14 mouse cellular contexts compared by ENCODE assay signal in the genomic region with DNA sequence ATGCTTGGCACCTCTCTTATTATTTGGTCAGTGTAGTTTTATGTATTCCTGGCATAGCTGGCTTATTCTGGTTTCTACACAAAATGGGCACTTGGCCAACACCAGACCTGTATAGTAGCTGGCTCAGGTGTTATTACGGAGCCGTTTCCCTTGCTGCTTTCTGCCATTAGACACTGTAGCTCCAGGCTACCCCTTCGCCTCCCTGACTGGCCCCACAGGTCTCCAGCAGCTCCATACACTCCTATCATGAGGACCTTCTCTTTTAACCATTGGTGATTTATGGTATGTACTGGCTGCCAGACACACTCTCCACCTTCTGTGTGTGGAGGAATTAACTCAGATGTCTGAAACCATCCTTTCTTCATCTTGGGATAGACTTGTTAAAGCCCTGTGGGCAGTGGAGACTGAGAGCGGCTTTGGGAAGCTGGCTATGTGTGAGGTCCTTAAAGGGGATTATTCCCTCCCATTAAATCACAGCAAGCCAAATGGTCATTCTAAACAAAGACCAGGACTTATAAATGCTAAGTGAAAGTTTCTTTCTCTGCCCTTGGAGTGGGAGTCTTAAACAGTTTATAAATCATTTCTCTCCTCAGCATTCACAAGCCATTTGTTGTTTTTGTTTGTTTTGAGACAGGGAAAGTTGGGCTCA.
DNase-seq lines count a peak whose midpoint lies in the region; ATAC-seq lines count a peak whose summit lies in the region.
"Had no signal": no experiment of that assay in that cellular context is flagged by ENCODE, and none has a peak within 500 bp of the region (broad histone marks: within the 10 kb centered on the region; RNA-seq: fewer than 3 reads in every experiment).

No protein-coding gene starts in this region.

- H3K9ac ChIP-seq in midbrain, embryonic 11.5 days (ENCODE audit: low read length), result no peak overlapping the region
- H3K9ac ChIP-seq in midbrain, embryonic 15.5 days, result no peak overlapping the region
- H3K9ac ChIP-seq in kidney, embryonic 15.5 days, result no peak overlapping the region
- no peak overlapping the region for H3K9ac ChIP-seq in limb, embryonic 11.5 days (ENCODE audit: low read length)
- no peak overlapping the region for H3K9ac ChIP-seq in forebrain, embryonic 15.5 days (replicated peaks)

- no peak for ATAC-seq in midbrain, embryonic 11.5 days (ENCODE audit: low FRiP score)
- ATAC-seq in midbrain, embryonic 15.5 days (replicated peaks), result no peak
- ATAC-seq in kidney, embryonic 15.5 days (replicated peaks; ENCODE audit: low FRiP score), result peak; percentile 49; the same call in 1 of the 2 replicates
- peak; percentile 72 for ATAC-seq in limb, embryonic 11.5 days (ENCODE audit: insufficient number of reproducible peaks, low FRiP score, low TSS enrichment, low read depth)
- ATAC-seq in forebrain, embryonic 15.5 days (replicated peaks), result no peak
- ATAC-seq: Patski had no signal

- DNase-seq in midbrain, embryonic 11.5 days (ENCODE audit: low spot score, missing footprints), result peak; percentile 84
- peak; percentile 52 for DNase-seq in limb, embryonic 11.5 days (ENCODE audit: low spot score)
- DNase-seq in layer of hippocampus, postnatal 10 days (ENCODE audit: low spot score in 2 of 2), result no peak
- DNase-seq in retina, postnatal 1 day, result no peak
- DNase-seq: adrenal gland, adult 2 months; gastrocnemius, postnatal 36 days; liver; right cerebral cortex, postnatal 25 days; thymus, postnatal 25 days had no signal

- H3K4me1 ChIP-seq in midbrain, embryonic 11.5 days (ENCODE audit: control insufficient read depth, insufficient read depth, low read length), result peaks cover 4% of the 10 kb centered on the region; the same call in 1 of the 2 replicates
- H3K4me1 ChIP-seq in midbrain, embryonic 15.5 days, result no peaks in the 10 kb centered on the region
- peaks cover 12% of the 10 kb centered on the region for H3K4me1 ChIP-seq in kidney, embryonic 15.5 days
- peaks cover 7% of the 10 kb centered on the region for H3K4me1 ChIP-seq in limb, embryonic 11.5 days (ENCODE audit: control insufficient read depth, insufficient read depth, low read length)
- peaks cover 7% of the 10 kb centered on the region; the same call in 1 of the 2 replicates for H3K4me1 ChIP-seq in forebrain, embryonic 15.5 days

- no peak overlapping the region for H3K4me3 ChIP-seq in midbrain, embryonic 11.5 days (ENCODE audit: low read depth, low read length)
- no peak overlapping the region for H3K4me3 ChIP-seq in midbrain, embryonic 15.5 days
- no peak overlapping the region for H3K4me3 ChIP-seq in kidney, embryonic 15.5 days (replicated peaks)
- no peak overlapping the region for H3K4me3 ChIP-seq in limb, embryonic 11.5 days (ENCODE audit: low read depth, low read length)
- H3K4me3 ChIP-seq in forebrain, embryonic 15.5 days, result no peak overlapping the region

- no peak overlapping the region for H3K4me2 ChIP-seq in midbrain, embryonic 11.5 days
- H3K4me2 ChIP-seq in midbrain, embryonic 15.5 days, result no peak overlapping the region
- H3K4me2 ChIP-seq in kidney, embryonic 15.5 days, result no peak overlapping the region
- H3K4me2 ChIP-seq in limb, embryonic 11.5 days (ENCODE audit: low read depth, severe bottlenecking), result no peak overlapping the region
- no peak overlapping the region for H3K4me2 ChIP-seq in forebrain, embryonic 15.5 days (replicated peaks)

- 59% methylated on average over 4 of the region's 4 CpGs for WGBS in midbrain, embryonic 11.5 days
- 53% methylated on average over 4 of the region's 4 CpGs for WGBS in midbrain, embryonic 15.5 days
- 40% methylated on average over 4 of the region's 4 CpGs for WGBS in kidney, embryonic 15.5 days
- 23% methylated on average over 4 of the region's 4 CpGs for WGBS in limb, embryonic 11.5 days
- 54% methylated on average over 4 of the region's 4 CpGs for WGBS in forebrain, embryonic 15.5 days

- no peaks in the 10 kb centered on the region for H3K36me3 ChIP-seq in midbrain, embryonic 11.5 days (ENCODE audit: control insufficient read depth, insufficient read depth, low read length)
- no peaks in the 10 kb centered on the region for H3K36me3 ChIP-seq in midbrain, embryonic 15.5 days (replicated peaks)
- H3K36me3 ChIP-seq in kidney, embryonic 15.5 days, result no peaks in the 10 kb centered on the region
- no peaks in the 10 kb centered on the region for H3K36me3 ChIP-seq in limb, embryonic 11.5 days (ENCODE audit: control insufficient read depth, insufficient read depth, low read length)
- H3K36me3 ChIP-seq in forebrain, embryonic 15.5 days, result no peaks in the 10 kb centered on the region

- H3K27me3 ChIP-seq in midbrain, embryonic 11.5 days (ENCODE audit: control insufficient read depth, insufficient read depth, low read length), result no peaks in the 10 kb centered on the region
- H3K27me3 ChIP-seq in midbrain, embryonic 15.5 days (replicated peaks), result no peaks in the 10 kb centered on the region
- no peaks in the 10 kb centered on the region for H3K27me3 ChIP-seq in kidney, embryonic 15.5 days
- H3K27me3 ChIP-seq in limb, embryonic 11.5 days (ENCODE audit: control insufficient read depth, insufficient read depth, low read length), result no peaks in the 10 kb centered on the region
- no peaks in the 10 kb centered on the region for H3K27me3 ChIP-seq in forebrain, embryonic 15.5 days
- H3K27me3 ChIP-seq: Patski had no signal

- no peak overlapping the region for H3K27ac ChIP-seq in midbrain, embryonic 11.5 days (ENCODE audit: low read depth, low read length)
- H3K27ac ChIP-seq in midbrain, embryonic 15.5 days, result no peak overlapping the region
- H3K27ac ChIP-seq in kidney, embryonic 15.5 days, result peak overlapping the region; percentile 1
- H3K27ac ChIP-seq in limb, embryonic 11.5 days (replicated peaks; ENCODE audit: low read depth, low read length), result no peak overlapping the region
- no peak overlapping the region for H3K27ac ChIP-seq in forebrain, embryonic 15.5 days (replicated peaks)
- H3K27ac ChIP-seq: macrophage had no signal

- H3K9me3 ChIP-seq in midbrain, embryonic 11.5 days (ENCODE audit: control insufficient read depth, low read length), result no peaks in the 10 kb centered on the region
- H3K9me3 ChIP-seq in midbrain, embryonic 15.5 days, result no peaks in the 10 kb centered on the region
- no peaks in the 10 kb centered on the region for H3K9me3 ChIP-seq in kidney, embryonic 15.5 days (replicated peaks)
- no peaks in the 10 kb centered on the region for H3K9me3 ChIP-seq in limb, embryonic 11.5 days (ENCODE audit: control insufficient read depth, low read length)
- H3K9me3 ChIP-seq in forebrain, embryonic 15.5 days, result no peaks in the 10 kb centered on the region

Comparison
In these comparisons a context has a peak if more than half of its experiments do, and no peak if none do; other contexts are left out.
1. ATAC-seq: peak in kidney, embryonic 15.5 days (single experiment) and limb, embryonic 11.5 days (single experiment); none in midbrain, embryonic 11.5 days (single experiment), midbrain, embryonic 15.5 days (single experiment) and forebrain, embryonic 15.5 days (single experiment).
2. DNase-seq: peak in midbrain, embryonic 11.5 days (single experiment) and limb, embryonic 11.5 days (single experiment); none in layer of hippocampus, postnatal 10 days (0 of 2) and retina, postnatal 1 day (single experiment).